Mouse (Mus musculus) heart, postnatal 0 days (tissue): ENCODE measurements at regions not wholly inside any gene's neighbourhood (a gene's known extent, or its start where the extent isn't known, plus 50 kb on each side); places are given as distances from the start of the nearest gene placed in this dataset.
A peak's percentile ranks its signal among the peaks of the same experiment; 100 is the strongest.

Experiments
- ATAC-seq: fragments of 200-750 bp; cut with Nextera tagmentation; 2 replicates; pipeline ENCODE4 v1.8.0; 2017; ENCODE audit warnings: low read depth, moderate number of reproducible peaks, moderate library complexity; ENCODE audit not compliant: insufficient read depth
- DNase-seq: peaks from one replicate; pipeline ENCODE4 v3.0.0-alpha.2; 2016; ENCODE audit warnings: low spot score
- H3K27ac ChIP-seq: fragments of 300-500 bp; sonication (generic); 2 replicates; pipeline ENCODE4 v1.5.1; 2014; ENCODE audit warnings: low read depth, mild to moderate bottlenecking
- H3K27me3 ChIP-seq: fragments of 300-500 bp; sonication (generic); 2 replicates; pipeline ENCODE4 v1.6.1; 2014; ENCODE audit warnings: low read length, mixed read lengths; ENCODE audit not compliant: control insufficient read depth, insufficient read depth
- H3K36me3 ChIP-seq: fragments of 300-500 bp; sonication (generic); replicated peaks from 2 replicates; pipeline ENCODE4 v1.6.1; 2014; ENCODE audit warnings: low read length, mixed read lengths; ENCODE audit not compliant: control insufficient read depth, insufficient read depth
- H3K4me1 ChIP-seq: fragments of 300-500 bp; sonication (generic); 2 replicates; pipeline ENCODE4 v1.6.1; 2014; ENCODE audit warnings: antibody characterized with exemption; ENCODE audit not compliant: control insufficient read depth, insufficient read depth
- H3K4me2 ChIP-seq: fragments of 300-500 bp; sonication (generic); 2 replicates; pipeline ENCODE4 v1.6.1; 2014; ENCODE audit warnings: low read depth, mild to moderate bottlenecking, low read length, moderate library complexity
- H3K4me3 ChIP-seq: fragments of 300-500 bp; sonication (generic); 2 replicates; pipeline ENCODE4 v1.5.1; 2014; ENCODE audit warnings: low read depth, low read length
- H3K9ac ChIP-seq: fragments of 300-500 bp; sonication (generic); replicated peaks from 2 replicates; pipeline ENCODE4 v1.6.1; 2014; ENCODE audit warnings: low read depth, low read length, mixed read lengths
- H3K9me3 ChIP-seq: fragments of 300-500 bp; sonication (generic); replicated peaks from 2 replicates; pipeline ENCODE4 v1.6.1; 2016; ENCODE audit warnings: low read length; ENCODE audit not compliant: control insufficient read depth
- CTCF ChIP-seq: IDR thresholded peaks from 2 replicates; pipeline ENCODE4 v1.5.1; 2016; ENCODE audit warnings: antibody characterized with exemption, control low read depth, low read depth
- EP300 ChIP-seq: IDR thresholded peaks from 2 replicates; pipeline ENCODE4 v1.6.1; 2016; ENCODE audit warnings: antibody characterized with exemption, low read depth
- WGBS: fragments of 180-500 bp; shearing (Covaris S2); extraction: QIAGEN DNeasy Blood & Tissue Kit; methylation state at CpG from one replicate; pipeline ENCODE4 v1.1.7; 2014; 5-methylcytosine and 5-hydroxymethylcytosine counted together

DNA sequence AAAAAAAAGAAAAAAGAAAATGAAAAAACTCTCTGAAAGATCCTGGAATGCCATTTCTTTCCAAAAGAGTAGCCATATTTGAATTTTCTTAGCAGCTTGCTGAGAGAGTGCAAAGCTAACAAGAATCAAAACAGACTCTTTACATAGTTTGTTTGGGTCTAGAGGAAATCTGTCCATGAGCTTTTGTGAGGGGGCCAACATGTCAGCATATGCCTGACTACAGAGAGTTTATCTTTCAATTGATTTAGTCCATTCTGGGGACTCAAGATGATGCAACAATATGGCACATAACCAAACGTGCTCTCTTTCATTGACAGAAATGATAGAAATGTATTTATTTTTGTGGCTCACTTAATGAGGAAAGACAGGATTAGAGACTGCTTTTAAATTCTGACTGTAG lies 822.8 kb upstream of the Acvr2a start:
- no peak for TF ChIP-seq EP300
- no peak for TF ChIP-seq CTCF
- WGBS: 58% methylated on average over 1 of the region's 1 CpGs
- no peak overlapping the region for H3K4me2 ChIP-seq

DNA sequence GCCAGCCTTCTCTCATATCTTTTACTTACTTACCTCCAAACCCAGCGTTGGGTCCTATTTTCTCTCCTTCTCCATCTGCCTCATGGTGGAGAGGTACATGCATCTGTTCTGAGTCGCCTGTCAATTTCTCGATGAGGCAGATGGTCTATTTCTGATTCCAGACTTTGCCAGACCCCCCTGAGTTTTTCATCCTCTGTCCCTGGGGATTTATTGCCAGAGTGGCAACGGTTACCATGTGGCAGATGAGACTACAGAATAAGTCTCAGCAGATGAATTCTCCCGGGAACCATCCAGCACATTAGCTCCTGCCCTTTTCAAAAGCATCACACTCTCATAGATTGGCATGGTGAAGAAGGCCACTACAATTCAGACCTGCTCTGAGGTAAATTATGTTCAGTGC lies 819.7 kb upstream of the Acvr2a start:
- H3K4me3 ChIP-seq: no peak overlapping the region
- H3K27ac ChIP-seq: no peak overlapping the region
- no peaks in the 10 kb centered on the region for H3K9me3 ChIP-seq
- no peak for TF ChIP-seq CTCF
- no peak for TF ChIP-seq EP300
- no peaks in the 10 kb centered on the region for H3K4me1 ChIP-seq
- no peak overlapping the region for H3K4me2 ChIP-seq
- no peak overlapping the region for H3K9ac ChIP-seq
- ATAC-seq: no peak
- DNase-seq: no peak
- no peaks in the 10 kb centered on the region for H3K36me3 ChIP-seq
- 81% methylated on average over 5 of the region's 5 CpGs for WGBS
- no peaks in the 10 kb centered on the region for H3K27me3 ChIP-seq

More for the DNA sequence above, 822.8 kb upstream of the Acvr2a start:
- ATAC-seq: no peak
- Histone ChIP-seq H3K27ac (no peak overlapping the region), H3K36me3 (no peaks in the 10 kb centered on the region), H3K9me3 (no peaks in the 10 kb centered on the region), H3K4me1 (no peaks in the 10 kb centered on the region), H3K9ac (no peak overlapping the region), H3K27me3 (no peaks in the 10 kb centered on the region), H3K4me3 (no peak overlapping the region)
- DNase-seq: no peak

DNA sequence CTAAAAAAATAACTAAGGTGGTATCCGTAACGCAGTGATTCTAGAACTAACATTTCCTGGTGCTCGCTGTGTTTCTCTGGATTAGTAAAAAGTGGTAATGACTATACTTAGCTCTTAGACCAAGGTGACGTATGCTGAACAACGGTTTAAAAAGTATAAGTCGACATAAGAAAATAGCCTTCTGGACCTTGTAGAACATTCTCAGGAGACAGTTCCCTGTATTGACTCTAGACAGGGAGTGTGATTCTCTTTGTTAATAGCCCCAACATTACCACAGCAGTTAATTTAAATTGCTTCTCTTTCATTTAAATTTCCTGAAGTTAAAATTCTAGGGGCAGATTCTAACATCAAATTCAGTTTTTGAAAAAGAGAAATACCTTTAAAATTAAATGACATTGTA lies 812.7 kb upstream of the Acvr2a start:
- no peak for TF ChIP-seq EP300
- no peak for TF ChIP-seq CTCF

GRCm38 (mm10) chr2:48001800-48002507 lies 812.0 kb upstream of the Acvr2a start:
- ATAC-seq (no peak), DNase-seq (peak; percentile 33)
- Histone ChIP-seq H3K4me2 (peak overlapping the region; percentile 46), H3K4me1 (no peaks in the 10 kb centered on the region), H3K27ac (no peak overlapping the region), H3K9me3 (no peaks in the 10 kb centered on the region), H3K36me3 (no peaks in the 10 kb centered on the region), H3K27me3 (no peaks in the 10 kb centered on the region), H3K9ac (no peak overlapping the region), H3K4me3 (0 out of 2 replicates have a peak overlapping the region, but pooled peaks have one; percentile 7)
- TF ChIP-seq CTCF (peak; percentile 68), EP300 (no peak)
- WGBS: 26% methylated on average over 11 of the region's 11 CpGs

More for the DNA sequence above, 812.7 kb upstream of the Acvr2a start:
- Histone ChIP-seq H3K9ac (no peak overlapping the region), H3K27ac (no peak overlapping the region), H3K27me3 (no peaks in the 10 kb centered on the region), H3K4me2 (no peak overlapping the region), H3K4me1 (no peaks in the 10 kb centered on the region), H3K36me3 (no peaks in the 10 kb centered on the region), H3K9me3 (no peaks in the 10 kb centered on the region), H3K4me3 (no peak overlapping the region)
- DNase-seq (no peak), ATAC-seq (no peak)
- 86% methylated on average over 6 of the region's 6 CpGs for WGBS

DNA sequence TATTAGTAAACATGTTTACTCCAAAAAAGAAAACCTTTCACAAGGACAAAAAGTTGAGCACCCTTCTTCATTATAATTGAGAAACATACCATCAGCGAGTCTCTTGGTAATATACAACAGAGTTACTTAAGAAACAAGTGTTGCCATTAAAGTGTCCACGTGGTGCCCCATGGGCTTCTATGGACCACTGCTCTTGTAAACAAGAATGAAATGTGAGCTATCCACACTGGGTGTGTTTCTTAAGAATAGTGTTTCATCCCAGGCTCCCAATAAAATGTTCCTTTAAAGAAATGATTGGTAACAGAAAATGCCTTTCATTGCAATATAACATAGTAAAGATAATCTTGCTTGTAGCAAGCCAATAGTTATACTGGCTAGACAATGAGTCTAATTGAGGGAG lies 803.6 kb upstream of the Acvr2a start:
- H3K9me3 ChIP-seq: no peaks in the 10 kb centered on the region
- no peak overlapping the region for H3K27ac ChIP-seq
- H3K27me3 ChIP-seq: no peaks in the 10 kb centered on the region
- H3K4me3 ChIP-seq: no peak overlapping the region
- TF ChIP-seq EP300 (no peak), CTCF (no peak)
- H3K4me1 ChIP-seq: no peaks in the 10 kb centered on the region
- no peak for DNase-seq
- no peak overlapping the region for H3K9ac ChIP-seq
- H3K36me3 ChIP-seq: no peaks in the 10 kb centered on the region
- no peak overlapping the region for H3K4me2 ChIP-seq
- WGBS: 92% methylated on average over 2 of the region's 2 CpGs
- ATAC-seq: no peak

DNA sequence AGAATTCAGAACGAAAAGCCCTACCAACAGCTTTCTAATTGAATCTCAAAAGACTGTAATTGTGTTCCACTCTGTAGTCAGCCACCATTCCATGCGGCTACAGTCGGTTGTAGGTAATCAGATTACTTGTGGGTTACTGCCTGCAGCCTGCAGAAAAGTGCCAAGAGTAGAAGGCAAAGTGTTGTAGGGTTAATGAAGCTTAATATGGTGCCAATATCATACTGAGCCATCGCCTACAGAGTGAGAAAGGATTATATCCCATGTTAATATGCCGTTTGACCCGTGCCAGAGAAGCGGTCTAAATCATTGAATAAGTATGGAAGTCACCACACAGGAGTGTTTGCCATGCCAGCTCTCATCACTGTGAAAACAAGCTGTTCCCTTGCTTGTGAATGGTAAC lies 786.4 kb upstream of the Acvr2a start:
- no peaks in the 10 kb centered on the region for H3K9me3 ChIP-seq
- no peak overlapping the region for H3K27ac ChIP-seq
- H3K9ac ChIP-seq: no peak overlapping the region
- no peaks in the 10 kb centered on the region for H3K27me3 ChIP-seq
- no peaks in the 10 kb centered on the region for H3K36me3 ChIP-seq
- H3K4me1 ChIP-seq: no peaks in the 10 kb centered on the region
- ATAC-seq (no peak), DNase-seq (no peak)
- H3K4me2 ChIP-seq: no peak overlapping the region
- WGBS: 82% methylated on average over 7 of the region's 7 CpGs
- TF ChIP-seq EP300: no peak
- TF ChIP-seq CTCF: no peak
- no peak overlapping the region for H3K4me3 ChIP-seq
